Mouse (Mus musculus) lung, postnatal 25 days (tissue): ENCODE results near the gene Pip5k1b.

Source experiments
- DNase-seq: peaks from one replicate; pipeline ENCODE4 v3.0.0; 2022; ENCODE audit warnings: low spot score

The Pip5k1b gene

GRCm38 (mm10) chr19:24306351-24306750 is 249.3 kb downstream of the Pip5k1b start:
- no peak for DNase-seq

- DNase-seq: no peak
Measured at GRCm38 (mm10) chr19:24302198-24302597, 253.5 kb downstream of the Pip5k1b start.

DNA sequence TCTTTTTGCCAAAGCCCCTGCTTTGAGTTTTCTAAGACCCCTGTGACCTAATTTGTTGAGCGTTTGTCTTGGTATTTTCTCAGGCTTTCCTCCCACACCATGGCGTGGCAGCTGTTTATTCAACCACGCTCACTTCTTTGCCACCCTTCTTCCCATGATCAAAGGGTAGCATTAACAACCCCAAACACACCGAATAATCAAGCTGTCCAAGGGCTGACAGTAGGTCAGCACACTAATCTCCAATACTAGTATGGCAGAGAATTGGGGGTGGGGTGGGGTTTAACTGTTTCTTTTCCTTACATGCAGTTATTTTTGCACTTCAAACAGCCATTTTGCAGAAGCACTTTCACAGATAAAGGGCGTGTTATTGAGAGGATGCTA is 253.9 kb downstream of the Pip5k1b start:
- DNase-seq: no peak

DNA sequence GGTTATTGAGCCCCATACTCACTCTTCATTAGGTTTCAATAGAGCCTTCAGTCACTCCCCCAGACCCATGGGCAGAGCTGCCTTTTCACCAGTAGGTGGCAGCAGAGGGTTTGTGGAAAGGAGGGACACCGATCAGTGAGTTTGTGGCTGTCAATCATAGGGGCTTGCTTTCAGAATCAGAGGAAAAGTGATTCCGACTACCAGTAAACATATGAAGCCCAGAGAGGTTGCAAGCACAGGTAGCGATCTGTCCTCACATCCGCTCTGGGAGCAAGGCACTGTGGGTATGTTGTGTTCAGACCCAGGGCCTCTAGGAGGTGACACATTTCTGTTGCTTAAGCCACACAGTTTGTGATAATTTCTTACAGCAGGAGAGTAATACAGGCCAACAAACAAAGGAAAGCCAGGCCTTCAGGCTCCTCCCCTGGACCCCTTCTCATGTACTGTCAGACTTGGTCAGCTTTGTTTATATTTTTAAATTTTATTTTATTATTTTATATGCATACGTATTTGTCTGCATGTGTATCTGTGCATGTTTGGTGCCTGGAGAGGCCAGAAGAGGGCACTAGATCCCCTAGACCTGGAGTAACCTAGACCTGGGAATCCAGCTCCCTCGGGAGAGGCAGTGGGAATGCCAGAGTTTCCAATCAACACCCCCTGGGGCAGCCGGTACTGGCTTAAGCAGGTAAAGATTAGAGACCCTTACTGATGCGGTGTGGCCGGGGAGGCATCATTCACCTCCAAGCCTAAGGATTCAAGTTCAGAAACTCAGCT is 254.5 kb downstream of the Pip5k1b start:
- DNase-seq: peak; percentile 74

- peak; percentile 22 for DNase-seq
Measured at GRCm38 (mm10) chr19:24293537-24293936, 262.1 kb downstream of the Pip5k1b start.

- DNase-seq: peak; percentile 83
Measured at GRCm38 (mm10) chr19:24284187-24284586, 271.5 kb downstream of the Pip5k1b start.

DNA sequence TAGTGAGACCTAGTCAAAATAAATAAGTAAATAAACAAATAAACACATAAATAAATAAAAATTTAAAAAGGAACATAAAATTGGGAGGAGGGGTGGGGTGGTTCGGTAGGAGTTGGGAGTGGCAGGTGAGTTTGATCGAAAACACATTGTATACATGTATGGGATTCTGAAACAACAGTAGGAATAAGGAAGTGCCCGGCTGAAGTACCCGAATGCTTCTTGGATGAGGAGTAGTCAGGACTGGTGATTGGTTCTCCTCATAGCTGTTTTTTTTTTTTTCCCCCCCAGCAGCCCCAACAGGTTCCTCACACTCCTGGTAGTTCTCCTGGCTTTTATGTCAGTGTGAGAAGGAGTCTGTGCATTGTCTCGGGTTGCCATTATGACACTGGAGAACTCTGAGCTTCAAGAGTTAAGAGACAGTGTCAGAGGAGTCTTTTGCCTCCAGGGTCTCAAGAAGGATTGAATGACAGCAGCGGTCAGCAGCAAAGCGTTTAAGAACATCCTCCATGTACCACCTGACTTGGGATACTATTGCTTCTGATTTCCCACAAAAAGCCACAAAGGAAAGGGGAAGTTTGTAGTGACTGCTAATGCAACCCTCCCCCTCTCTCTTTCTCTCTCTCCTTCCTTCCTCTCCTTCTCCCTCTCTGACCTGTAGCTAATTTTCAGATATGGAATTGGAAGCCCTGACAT is 274.2 kb downstream of the Pip5k1b start:
- DNase-seq: no peak

DNA sequence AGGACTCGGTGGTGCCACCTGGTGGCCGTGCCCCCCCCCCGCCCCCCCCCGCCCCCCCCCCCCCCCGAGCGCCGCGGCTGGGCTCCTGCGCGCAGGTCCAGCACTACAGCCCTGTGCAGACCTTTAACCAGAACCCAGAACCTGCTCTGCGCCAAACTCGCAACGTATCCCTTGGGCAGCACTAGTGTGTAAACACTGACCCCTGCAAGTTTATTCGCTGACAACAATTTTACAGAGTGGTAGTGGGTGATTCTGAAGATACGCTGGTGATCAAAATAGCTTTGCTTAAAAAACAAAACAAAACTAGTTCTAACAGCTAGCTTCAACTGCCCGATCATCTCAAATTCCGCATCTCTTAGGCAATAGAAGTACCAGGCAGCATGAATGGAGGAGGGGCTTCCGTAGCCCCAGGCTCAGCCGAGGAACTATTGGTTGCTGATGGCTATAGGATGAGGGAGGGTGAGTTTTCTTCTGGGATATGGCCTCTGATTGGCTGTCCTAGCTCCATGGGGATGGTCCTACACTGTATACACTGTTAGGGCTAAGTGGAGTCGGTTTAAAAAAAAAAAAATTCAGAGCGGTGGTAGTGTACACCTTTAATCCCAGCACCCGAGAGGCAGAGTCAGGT is 275.0 kb downstream of the Pip5k1b start, which contains the start of gene Fxn:
Gene Fxn (minus strand): TSS at position 5 of the 628 bp plus-strand sequence.
- peak; percentile 16 for DNase-seq

- DNase-seq: peak; percentile 63
Measured at GRCm38 (mm10) chr19:24279706-24280600, 275.7 kb downstream of the Pip5k1b start.

GRCm38 (mm10) chr19:24278859-24279258 is 276.8 kb downstream of the Pip5k1b start:
- DNase-seq: no peak

GRCm38 (mm10) chr19:24274281-24274680 is 281.4 kb downstream of the Pip5k1b start:
- DNase-seq: no peak

DNA sequence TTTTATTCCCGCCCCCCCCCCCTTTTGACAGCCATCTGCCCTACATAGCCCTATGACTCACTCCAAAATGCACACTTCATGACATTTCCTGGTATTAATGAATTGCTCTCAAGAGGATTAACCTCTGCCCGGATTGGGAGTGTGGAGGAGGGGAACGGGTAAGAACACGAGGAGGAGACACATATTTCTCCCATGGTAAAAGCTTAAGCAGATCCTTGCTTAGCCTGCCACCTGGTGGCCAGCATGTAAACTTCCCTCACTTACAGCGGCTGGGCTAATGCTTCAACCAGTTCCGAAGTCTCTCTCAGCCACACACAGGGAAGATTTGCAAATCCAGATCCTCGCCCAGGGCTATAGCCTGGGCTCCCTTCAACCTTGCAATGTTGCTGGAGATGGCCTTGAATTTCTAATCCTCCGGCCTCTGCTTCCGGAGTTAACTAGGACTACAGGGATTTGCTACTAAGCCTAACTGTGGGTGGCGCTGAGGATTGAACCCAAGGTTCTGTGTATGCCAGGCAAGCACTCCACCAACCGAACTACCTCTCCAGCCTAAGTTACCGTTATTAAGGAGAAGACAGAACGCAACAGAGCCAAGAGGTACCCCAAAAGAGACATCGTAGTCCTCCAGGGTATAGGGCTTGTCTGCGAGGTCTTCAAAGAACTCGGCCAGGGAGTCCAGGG is 283.8 kb downstream of the Pip5k1b start:
- peak; percentile 84 for DNase-seq

DNA sequence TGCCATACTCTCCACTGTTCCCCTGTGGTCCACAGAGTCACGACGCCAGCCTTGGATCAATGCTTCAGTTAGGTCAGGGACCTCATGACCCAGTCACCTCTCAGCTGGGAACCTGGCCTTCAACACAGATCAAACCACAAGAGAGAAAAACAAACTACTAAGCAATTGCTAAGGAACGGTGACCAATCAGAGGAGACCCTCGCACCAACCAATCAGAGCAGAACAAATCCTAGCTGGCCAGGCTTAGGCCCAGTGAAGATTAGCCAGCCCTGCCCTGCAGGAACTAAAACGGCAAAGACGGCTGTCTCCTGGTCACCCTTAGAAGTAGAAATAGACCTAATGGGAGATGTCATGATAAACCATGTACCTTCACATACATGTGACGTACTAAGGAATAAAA is 284.3 kb downstream of the Pip5k1b start:
- peak; percentile 37 for DNase-seq

DNA sequence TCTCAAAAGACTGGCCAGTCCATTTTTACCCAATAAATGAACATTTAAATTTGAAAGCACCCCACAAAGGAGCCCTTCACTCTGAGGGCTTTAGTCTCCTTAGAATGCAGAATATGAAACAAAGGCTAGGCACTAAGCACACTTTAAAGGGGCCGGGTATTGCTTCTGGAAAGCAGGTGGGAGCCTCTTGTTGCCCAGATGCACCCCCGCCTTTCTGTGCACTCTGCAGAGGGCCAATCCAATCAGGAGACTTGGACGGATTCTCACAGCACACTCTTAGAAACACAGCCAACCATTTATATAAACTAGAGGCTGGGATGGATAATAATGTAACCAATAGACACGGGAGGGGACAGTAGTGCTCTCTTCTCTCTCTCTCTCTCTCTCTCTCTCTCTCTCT is 287.1 kb downstream of the Pip5k1b start:
- no peak for DNase-seq

- no peak for DNase-seq
Measured at GRCm38 (mm10) chr19:24266046-24266830, 289.4 kb downstream of the Pip5k1b start.

DNA sequence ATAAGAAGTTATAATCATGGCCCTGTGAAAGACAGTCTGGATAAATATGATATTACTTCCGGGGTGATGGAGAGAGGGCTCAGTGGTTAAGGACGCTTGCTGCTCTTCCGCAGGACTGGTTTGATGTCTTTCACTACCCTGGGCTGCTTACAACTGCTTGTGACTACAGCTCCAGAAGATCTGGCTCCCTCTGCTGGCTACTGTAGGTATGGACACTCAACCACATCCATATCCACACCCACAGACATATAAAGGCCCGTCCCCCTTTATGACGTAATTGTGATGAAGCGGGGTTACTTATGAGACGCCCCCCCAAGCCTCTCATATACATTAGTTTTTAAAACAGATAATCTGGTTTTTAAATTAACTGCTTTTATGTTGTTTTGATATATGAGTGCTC is 290.7 kb downstream of the Pip5k1b start:
- DNase-seq: peak; percentile 89

DNA sequence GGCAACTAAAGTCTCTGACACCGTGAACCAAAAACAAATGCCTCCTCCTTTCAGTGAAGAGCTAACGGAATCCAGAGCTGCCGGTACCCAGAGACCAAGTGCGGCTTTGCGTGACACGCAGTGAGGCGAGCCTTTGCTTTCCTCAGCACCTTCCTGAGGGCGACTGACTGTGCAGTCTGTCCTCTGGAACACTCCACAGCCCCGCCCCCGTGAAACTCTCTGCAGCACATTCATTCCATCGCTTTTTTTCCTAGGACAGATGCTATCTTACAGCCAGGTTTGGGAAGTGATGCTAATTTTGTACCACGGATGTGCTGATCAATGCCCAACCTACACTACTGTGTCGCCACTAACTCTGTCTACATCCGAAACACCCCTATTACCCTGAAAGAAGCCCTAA is 292.9 kb downstream of the Pip5k1b start:
- DNase-seq: no peak

DNA sequence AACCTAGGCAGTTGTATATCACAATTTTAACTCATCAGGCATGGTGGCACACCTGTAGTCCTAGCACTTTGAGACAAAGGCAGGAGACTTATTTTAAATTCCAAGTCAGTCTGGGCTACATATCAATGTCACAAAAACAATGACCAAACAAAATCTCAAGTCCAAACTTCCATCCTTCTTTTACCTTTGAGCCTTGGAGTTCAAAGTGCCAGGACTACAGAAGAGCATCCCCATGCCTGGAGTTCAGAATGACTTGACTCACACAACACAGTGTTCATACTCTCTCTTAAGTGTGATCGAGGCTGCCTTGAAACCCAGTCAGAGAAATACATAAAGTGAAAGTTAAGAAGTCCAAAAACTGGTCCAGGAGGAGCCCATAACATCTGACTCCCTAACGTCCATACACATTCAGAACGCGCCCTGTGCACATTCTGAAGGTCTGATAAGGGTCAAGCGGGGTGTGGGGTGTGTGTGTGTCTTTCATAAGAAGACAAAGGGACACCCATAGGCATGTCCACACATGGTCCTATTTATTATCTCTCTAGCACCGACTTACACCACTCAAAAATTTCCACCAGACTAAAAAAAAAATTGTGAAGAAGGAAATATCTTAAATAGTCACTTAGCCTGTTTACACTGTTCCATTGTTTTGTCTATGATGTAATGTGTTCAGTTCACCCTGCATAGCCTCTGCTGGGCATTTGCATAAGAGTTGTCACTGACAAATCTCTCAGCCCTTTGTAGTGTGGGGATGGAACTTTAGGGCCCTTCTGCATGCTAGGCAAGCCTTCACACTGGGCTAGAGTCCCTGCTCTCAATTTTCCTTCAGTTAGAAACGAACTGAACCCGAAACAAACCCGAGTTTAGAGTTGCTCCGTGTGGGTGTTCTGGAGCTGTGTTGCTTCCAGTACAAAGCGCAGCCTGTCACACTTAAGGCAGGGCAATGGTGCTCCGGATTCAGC is 296.0 kb downstream of the Pip5k1b start:
- peak; percentile 41 for DNase-seq

DNA sequence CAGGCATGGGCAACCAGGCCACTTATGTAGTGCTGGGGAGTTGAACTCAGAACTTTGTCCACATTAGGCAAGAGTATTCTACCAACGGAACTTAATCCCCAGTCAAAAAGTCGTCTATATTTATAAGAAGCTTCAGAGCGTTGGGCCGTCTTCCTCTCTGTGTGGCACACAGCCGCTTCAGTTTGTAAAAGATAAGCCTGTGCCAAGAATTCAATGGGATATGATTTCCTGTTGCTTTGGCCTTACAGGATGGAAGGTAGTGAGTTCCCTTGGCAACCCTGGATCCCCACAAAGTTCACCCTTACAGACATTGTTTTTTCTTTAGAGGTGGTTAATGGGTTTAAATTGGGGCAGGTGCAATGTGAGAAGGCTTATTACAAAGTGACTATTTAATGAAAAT is 297.3 kb downstream of the Pip5k1b start:
- DNase-seq: peak; percentile 75
